Mouse (Mus musculus): Measurements from ENCODE around the gene Jak1. TPM values are rescaled to one million over a fixed set of nuclear protein-coding genes. Genes with fewer than 3 reads are reported as not detected.

Jak1 gene
- polyA plus RNA-seq (2015; fragmentation: Nextera tagmentation; extraction: Ambion mirVana) = 81.0 and 84.0 TPM in 2 replicates

- Histone ChIP-seq H3K4me2 (peak within 1 kb of the TSS; percentile 73), H3K27ac (replicated peaks) (peak within 1 kb of the TSS; percentile 79), H3K4me1 (replicated peaks) (peaks cover 9% of the 10 kb centered on the region), H3K9ac (peak within 1 kb of the TSS; percentile 88), H3K4me3 (peak within 1 kb of the TSS; percentile 86), H3K36me3 (no peaks in the 10 kb centered on the region), H3K9me3 (no peaks in the 10 kb centered on the region), H3K27me3 (0 out of 2 replicates have a peak, but pooled peaks cover 3% of the 10 kb centered on the region)
- peak; percentile 98 for ATAC-seq (ENCODE audit: low FRiP score, low read depth)
- WGBS = under 1% methylated on average over 68 of the region's 84 CpGs
These were observed at the start of gene Jak1 for GRCm38 (mm10) chr4:101264741-101265513. Jak1 (minus strand) TSS chr4:101265282.

- Histone ChIP-seq H3K27ac (replicated peaks) (no peak overlapping the region), H3K9ac (no peak overlapping the region), H3K27me3 (no peaks in the 10 kb centered on the region; the same call in 1 of the 2 replicates), H3K9me3 (no peaks in the 10 kb centered on the region), H3K4me1 (replicated peaks) (no peaks in the 10 kb centered on the region), H3K4me2 (no peak overlapping the region), H3K4me3 (no peak overlapping the region), H3K36me3 (no peaks in the 10 kb centered on the region)
- no peak for ATAC-seq (ENCODE audit: low FRiP score, low read depth)
- 87% methylated on average over 6 of the region's 6 CpGs for WGBS
These were observed 47.0 kb upstream of the Jak1 start for GRCm38 (mm10) chr4:101312055-101312454.

GRCm38 (mm10) chr4:101308166-101308565 is 43.1 kb upstream of the Jak1 start:
- H3K4me1 ChIP-seq (replicated peaks) = peaks cover 7% of the 10 kb centered on the region; the same call in 1 of the 2 replicates
- H3K27me3 ChIP-seq = no peaks in the 10 kb centered on the region; the same call in 1 of the 2 replicates
- 90% methylated on average over 4 of the region's 4 CpGs for WGBS
- no peak overlapping the region for H3K4me2 ChIP-seq
- ATAC-seq (ENCODE audit: low FRiP score, low read depth) = no peak
- no peaks in the 10 kb centered on the region for H3K9me3 ChIP-seq
- no peak overlapping the region for H3K27ac ChIP-seq (replicated peaks)
- no peak overlapping the region for H3K9ac ChIP-seq
- no peak overlapping the region for H3K4me3 ChIP-seq
- no peaks in the 10 kb centered on the region for H3K36me3 ChIP-seq

- WGBS = 86% methylated on average over 4 of the region's 4 CpGs
- Histone ChIP-seq H3K4me2 (no peak overlapping the region), H3K27me3 (no peaks in the 10 kb centered on the region; the same call in 1 of the 2 replicates), H3K4me3 (no peak overlapping the region), H3K36me3 (no peaks in the 10 kb centered on the region), H3K4me1 (replicated peaks) (peaks cover 7% of the 10 kb centered on the region; the same call in 1 of the 2 replicates), H3K9ac (no peak overlapping the region), H3K27ac (replicated peaks) (no peak overlapping the region), H3K9me3 (no peaks in the 10 kb centered on the region)
- no peak for ATAC-seq (ENCODE audit: low FRiP score, low read depth)
These were observed 42.2 kb upstream of the Jak1 start for GRCm38 (mm10) chr4:101307286-101307685.

GRCm38 (mm10) chr4:101306132-101306915 is 41.2 kb upstream of the Jak1 start:
- peak; percentile 34; the same call in 1 of the 2 replicates for ATAC-seq (ENCODE audit: low FRiP score, low read depth)
- H3K9me3 ChIP-seq = no peaks in the 10 kb centered on the region
- H3K27me3 ChIP-seq = no peaks in the 10 kb centered on the region
- 20% methylated on average over 8 of the region's 8 CpGs for WGBS
- 0 out of 2 replicates have a peak overlapping the region, but pooled peaks have one; percentile 11 for H3K27ac ChIP-seq (replicated peaks)
- H3K36me3 ChIP-seq = no peaks in the 10 kb centered on the region
- no peak overlapping the region for H3K4me2 ChIP-seq
- H3K4me3 ChIP-seq = no peak overlapping the region
- H3K9ac ChIP-seq = no peak overlapping the region
- H3K4me1 ChIP-seq (replicated peaks) = peaks cover 7% of the 10 kb centered on the region; the same call in 1 of the 2 replicates

GRCm38 (mm10) chr4:101305126-101305525 is 40.0 kb upstream of the Jak1 start:
- Histone ChIP-seq H3K36me3 (no peaks in the 10 kb centered on the region), H3K27ac (replicated peaks) (no peak overlapping the region), H3K4me2 (no peak overlapping the region), H3K9ac (no peak overlapping the region), H3K9me3 (no peaks in the 10 kb centered on the region), H3K4me1 (replicated peaks) (peaks cover 7% of the 10 kb centered on the region; the same call in 1 of the 2 replicates), H3K27me3 (no peaks in the 10 kb centered on the region), H3K4me3 (no peak overlapping the region)
- ATAC-seq (ENCODE audit: low FRiP score, low read depth) = no peak
- WGBS = 81% methylated on average over 9 of the region's 9 CpGs

GRCm38 (mm10) chr4:101304114-101304513 is 39.0 kb upstream of the Jak1 start:
- no peak overlapping the region for H3K4me2 ChIP-seq
- WGBS = 90% methylated on average over 4 of the region's 4 CpGs
- no peaks in the 10 kb centered on the region for H3K36me3 ChIP-seq
- no peaks in the 10 kb centered on the region for H3K9me3 ChIP-seq
- no peaks in the 10 kb centered on the region for H3K27me3 ChIP-seq
- no peak overlapping the region for H3K27ac ChIP-seq (replicated peaks)
- no peak for ATAC-seq (ENCODE audit: low FRiP score, low read depth)
- peaks cover 7% of the 10 kb centered on the region; the same call in 1 of the 2 replicates for H3K4me1 ChIP-seq (replicated peaks)
- no peak overlapping the region for H3K4me3 ChIP-seq
- H3K9ac ChIP-seq = no peak overlapping the region

- H3K27ac ChIP-seq (replicated peaks) = no peak overlapping the region
- no peak overlapping the region for H3K4me3 ChIP-seq
- H3K4me1 ChIP-seq (replicated peaks) = no peaks in the 10 kb centered on the region
- ATAC-seq (ENCODE audit: low FRiP score, low read depth) = no peak
- 0 out of 2 replicates have a peak, but pooled peaks cover 4% of the 10 kb centered on the region for H3K27me3 ChIP-seq
- no peak overlapping the region for H3K4me2 ChIP-seq
- H3K36me3 ChIP-seq = no peaks in the 10 kb centered on the region
- H3K9ac ChIP-seq = no peak overlapping the region
- WGBS = 61% methylated on average over 4 of the region's 4 CpGs
- no peaks in the 10 kb centered on the region for H3K9me3 ChIP-seq
These were observed 35.4 kb upstream of the Jak1 start for GRCm38 (mm10) chr4:101300392-101300910.

GRCm38 (mm10) chr4:101298311-101298990 is 33.4 kb upstream of the Jak1 start:
- WGBS = 83% methylated on average over 12 of the region's 12 CpGs
- H3K4me3 ChIP-seq = no peak overlapping the region
- H3K36me3 ChIP-seq = no peaks in the 10 kb centered on the region
- no peak for ATAC-seq (ENCODE audit: low FRiP score, low read depth)
- peaks cover 15% of the 10 kb centered on the region; the same call in 1 of the 2 replicates for H3K27me3 ChIP-seq
- H3K9me3 ChIP-seq = no peaks in the 10 kb centered on the region
- no peak overlapping the region for H3K27ac ChIP-seq (replicated peaks)
- peaks cover 2% of the 10 kb centered on the region; the same call in 1 of the 2 replicates for H3K4me1 ChIP-seq (replicated peaks)
- no peak overlapping the region for H3K4me2 ChIP-seq
- H3K9ac ChIP-seq = no peak overlapping the region

GRCm38 (mm10) chr4:101296836-101297235 is 31.8 kb upstream of the Jak1 start:
- no peak for ATAC-seq (ENCODE audit: low FRiP score, low read depth)
- Histone ChIP-seq H3K4me3 (no peak overlapping the region), H3K27ac (replicated peaks) (no peak overlapping the region), H3K4me2 (no peak overlapping the region), H3K36me3 (no peaks in the 10 kb centered on the region), H3K27me3 (peaks cover 21% of the 10 kb centered on the region), H3K9ac (no peak overlapping the region), H3K4me1 (replicated peaks) (peaks cover 19% of the 10 kb centered on the region), H3K9me3 (no peaks in the 10 kb centered on the region)
- WGBS = 86% methylated on average over 7 of the region's 7 CpGs

GRCm38 (mm10) chr4:101295788-101296187 is 30.7 kb upstream of the Jak1 start:
- Histone ChIP-seq H3K27ac (replicated peaks) (no peak overlapping the region), H3K36me3 (no peaks in the 10 kb centered on the region), H3K9ac (no peak overlapping the region), H3K9me3 (no peaks in the 10 kb centered on the region), H3K4me3 (no peak overlapping the region), H3K27me3 (peaks cover 27% of the 10 kb centered on the region), H3K4me1 (replicated peaks) (peaks cover 20% of the 10 kb centered on the region), H3K4me2 (no peak overlapping the region)
- WGBS = 86% methylated on average over 3 of the region's 3 CpGs
- ATAC-seq (ENCODE audit: low FRiP score, low read depth) = no peak
